Mouse (Mus musculus): ENCODE measurements around the gene Lingo3. TPM values are rescaled to one million over a fixed set of nuclear protein-coding genes. Genes with fewer than 3 reads are reported as not detected.
"Not testable (repeated sequence)": the region's sequence is repeated elsewhere in the genome, so short reads cannot be mapped to it uniquely, and the experiment has no call there.

Lingo3 gene
- polyA plus RNA-seq, 1 experiment from 2014 or later, result 0.12 TPM

- no peaks in the 10 kb centered on the region for H3K4me1 ChIP-seq (replicated peaks; ENCODE audit: control insufficient read depth, insufficient read depth)
- DNase-seq (ENCODE audit: low spot score) (no peak), ATAC-seq (ENCODE audit: low FRiP score, low TSS enrichment) (no peak)
- no peaks in the 10 kb centered on the region for H3K36me3 ChIP-seq (ENCODE audit: control insufficient read depth, insufficient read depth, low read length)
- no peaks in the 10 kb centered on the region; the same call in 1 of the 2 replicates for H3K27me3 ChIP-seq (ENCODE audit: control insufficient read depth, insufficient read depth, low read length)
- no peak overlapping the region for H3K4me3 ChIP-seq (ENCODE audit: low read depth, low read length)
- no peak overlapping the region for H3K9ac ChIP-seq (ENCODE audit: low read length)
- TF ChIP-seq CTCF (IDR thresholded peaks at IDR 0.05; ENCODE audit: low read depth), result no peak
- TF ChIP-seq EP300 (optimal IDR thresholded peaks at IDR 0.05), result no peak
- 58% methylated on average over 30 of the region's 30 CpGs for WGBS
- no peaks in the 10 kb centered on the region for H3K9me3 ChIP-seq (ENCODE audit: control insufficient read depth, low read length)
- H3K4me2 ChIP-seq (replicated peaks; ENCODE audit: low read depth), result no peak overlapping the region
- H3K27ac ChIP-seq (replicated peaks), result no peak overlapping the region
Observed at GRCm38 (mm10) chr10:80835617-80836016, 8.2 kb downstream of the Lingo3 start.

GRCm38 (mm10) chr10:80832818-80833217 lies 11.0 kb downstream of the Lingo3 start:
- Histone ChIP-seq H3K27me3 (ENCODE audit: control insufficient read depth, insufficient read depth, low read length) (no peaks in the 10 kb centered on the region; the same call in 1 of the 2 replicates), H3K36me3 (ENCODE audit: control insufficient read depth, insufficient read depth, low read length) (no peaks in the 10 kb centered on the region)
- WGBS, result 69% methylated on average over 7 of the region's 7 CpGs

GRCm38 (mm10) chr10:80831136-80831535 lies 12.7 kb downstream of the Lingo3 start:
- Histone ChIP-seq H3K4me1 (replicated peaks; ENCODE audit: control insufficient read depth, insufficient read depth) (peaks cover 3% of the 10 kb centered on the region; the same call in 1 of the 2 replicates), H3K9ac (ENCODE audit: low read length) (no peak overlapping the region), H3K36me3 (ENCODE audit: control insufficient read depth, insufficient read depth, low read length) (no peaks in the 10 kb centered on the region), H3K4me3 (ENCODE audit: low read depth, low read length) (no peak overlapping the region), H3K4me2 (replicated peaks; ENCODE audit: low read depth) (no peak overlapping the region), H3K9me3 (ENCODE audit: control insufficient read depth, low read length) (no peaks in the 10 kb centered on the region), H3K27me3 (ENCODE audit: control insufficient read depth, insufficient read depth, low read length) (no peaks in the 10 kb centered on the region; the same call in 1 of the 2 replicates), H3K27ac (replicated peaks) (no peak overlapping the region)
- DNase-seq (ENCODE audit: low spot score) (peak; percentile 58), ATAC-seq (ENCODE audit: low FRiP score, low TSS enrichment) (no peak)
- TF ChIP-seq CTCF (IDR thresholded peaks at IDR 0.05; ENCODE audit: low read depth) (no peak), EP300 (optimal IDR thresholded peaks at IDR 0.05) (no peak)
- WGBS, result 8% methylated on average over 9 of the region's 9 CpGs

More at GRCm38 (mm10) chr10:80832818-80833217, 11.0 kb downstream of the Lingo3 start:
- Histone ChIP-seq H3K27ac (replicated peaks) (no peak overlapping the region), H3K4me1 (replicated peaks; ENCODE audit: control insufficient read depth, insufficient read depth) (peaks cover 1% of the 10 kb centered on the region; the same call in 1 of the 2 replicates), H3K9ac (ENCODE audit: low read length) (no peak overlapping the region), H3K4me2 (replicated peaks; ENCODE audit: low read depth) (no peak overlapping the region), H3K4me3 (ENCODE audit: low read depth, low read length) (no peak overlapping the region), H3K9me3 (ENCODE audit: control insufficient read depth, low read length) (no peaks in the 10 kb centered on the region)
- ATAC-seq (ENCODE audit: low FRiP score, low TSS enrichment), result no peak
- TF ChIP-seq EP300 (optimal IDR thresholded peaks at IDR 0.05), result no peak
- TF ChIP-seq CTCF (IDR thresholded peaks at IDR 0.05; ENCODE audit: low read depth), result no peak
- DNase-seq (ENCODE audit: low spot score), result no peak

GRCm38 (mm10) chr10:80829359-80830278 lies 14.2 kb downstream of the Lingo3 start:
- no peak for TF ChIP-seq CTCF (IDR thresholded peaks at IDR 0.05; ENCODE audit: low read depth)
- TF ChIP-seq EP300 (optimal IDR thresholded peaks at IDR 0.05), result no peak
- Histone ChIP-seq H3K4me3 (ENCODE audit: low read depth, low read length) (no peak overlapping the region), H3K36me3 (ENCODE audit: control insufficient read depth, insufficient read depth, low read length) (no peaks in the 10 kb centered on the region), H3K9me3 (ENCODE audit: control insufficient read depth, low read length) (no peaks in the 10 kb centered on the region), H3K27ac (replicated peaks) (no peak overlapping the region), H3K4me1 (replicated peaks; ENCODE audit: control insufficient read depth, insufficient read depth) (peaks cover 3% of the 10 kb centered on the region; the same call in 1 of the 2 replicates), H3K9ac (ENCODE audit: low read length) (no peak overlapping the region), H3K27me3 (ENCODE audit: control insufficient read depth, insufficient read depth, low read length) (no peaks in the 10 kb centered on the region), H3K4me2 (replicated peaks; ENCODE audit: low read depth) (no peak overlapping the region)
- 57% methylated on average over 1 of the region's 1 CpGs for WGBS
- ATAC-seq (ENCODE audit: low FRiP score, low TSS enrichment), result no peak
- DNase-seq (ENCODE audit: low spot score), result no peak

GRCm38 (mm10) chr10:80828587-80828986 lies 15.3 kb downstream of the Lingo3 start:
- not testable (repeated sequence) for H3K4me2 ChIP-seq (replicated peaks; ENCODE audit: low read depth); H3K27ac ChIP-seq (replicated peaks); H3K9me3 ChIP-seq (ENCODE audit: control insufficient read depth, low read length); H3K36me3 ChIP-seq (ENCODE audit: control insufficient read depth, insufficient read depth, low read length); H3K27me3 ChIP-seq (ENCODE audit: control insufficient read depth, insufficient read depth, low read length); DNase-seq (ENCODE audit: low spot score); H3K4me3 ChIP-seq (ENCODE audit: low read depth, low read length); H3K4me1 ChIP-seq (replicated peaks; ENCODE audit: control insufficient read depth, insufficient read depth); ATAC-seq (ENCODE audit: low FRiP score, low TSS enrichment); H3K9ac ChIP-seq (ENCODE audit: low read length)
- WGBS, result 76% methylated on average over 7 of the region's 9 CpGs

- H3K27me3 ChIP-seq (ENCODE audit: control insufficient read depth, insufficient read depth, low read length), result no peaks in the 10 kb centered on the region
- H3K9me3 ChIP-seq (ENCODE audit: control insufficient read depth, low read length), result no peaks in the 10 kb centered on the region
- no peak for TF ChIP-seq EP300 (optimal IDR thresholded peaks at IDR 0.05)
- no peak for TF ChIP-seq CTCF (IDR thresholded peaks at IDR 0.05; ENCODE audit: low read depth)
Observed at GRCm38 (mm10) chr10:80827870-80828420, 15.9 kb downstream of the Lingo3 start.

More at GRCm38 (mm10) chr10:80827870-80828420, 15.9 kb downstream of the Lingo3 start:
- no peak overlapping the region for H3K27ac ChIP-seq (replicated peaks)
- peak overlapping the region; percentile 71 for H3K4me3 ChIP-seq (ENCODE audit: low read depth, low read length)
- ATAC-seq (ENCODE audit: low FRiP score, low TSS enrichment) (no peak), DNase-seq (ENCODE audit: low spot score) (no peak)
- 66% methylated on average over 10 of the region's 10 CpGs for WGBS
- H3K4me2 ChIP-seq (replicated peaks; ENCODE audit: low read depth), result peak overlapping the region; percentile 92
- no peaks in the 10 kb centered on the region for H3K36me3 ChIP-seq (ENCODE audit: control insufficient read depth, insufficient read depth, low read length)
- H3K9ac ChIP-seq (ENCODE audit: low read length), result peak overlapping the region; percentile 96
- peaks cover 3% of the 10 kb centered on the region; the same call in 1 of the 2 replicates for H3K4me1 ChIP-seq (replicated peaks; ENCODE audit: control insufficient read depth, insufficient read depth)

Measured in stomach, postnatal 0 days (tissue).